ENCODE assay signal across 1 mouse cellular context in genomic region chr2:69790285-69790684, GRCm38 (mm10).
TF ChIP-seq lines count a peak whose summit lies in the region.

No protein-coding gene starts in this region.

TF ChIP-seq in MEL, 35 proteins besides CTCF, POLR2A, EP300 and RAD21 (continued from another document):
- no peak for TF ChIP-seq MXI1 (IDR thresholded peaks at IDR 0.05; ENCODE audit: low read depth, low read length)
